Mouse (Mus musculus): ENCODE data around the gene Atg4d. TPM values are rescaled to one million over a fixed set of nuclear protein-coding genes. Genes with fewer than 3 reads are reported as not detected.

Gene Atg4d
- total and polyA plus RNA-seq, 3 experiments: 83.9 to 99.7 TPM; not detected in 1

GRCm38 (mm10) chr9:21320280-21320618 lies 55.2 kb downstream of the Atg4d start:
- DNase-seq (ENCODE audit: low read depth, low spot score): no peak
- Histone ChIP-seq H3K27me3 (ENCODE audit: control insufficient read depth in 1 of 2, insufficient read depth in 2 of 2, low read length in 2 of 2) (no peaks in the 10 kb centered on the region), H3K36me3 (ENCODE audit: control insufficient read depth in 1 of 2, insufficient read depth in 2 of 2, low read length in 2 of 2) (peaks cover 0 to 20% of the 10 kb centered on the region in 2 experiments; a peak in 2 of 4 replicates), H3K9me3 (replicated peaks; ENCODE audit: insufficient read depth, low read length) (no peaks in the 10 kb centered on the region), H3K79me2 (ENCODE audit: control insufficient read depth, insufficient read depth, low read length, poor library complexity) (peaks cover 24% of the 10 kb centered on the region), H3K4me1 (ENCODE audit: control insufficient read depth in 1 of 2, insufficient read depth in 2 of 2, low read length in 2 of 2) (peaks cover 16 to 22% of the 10 kb centered on the region in 2 experiments), H3K9ac (ENCODE audit: control insufficient read depth, low read depth, low read length, poor library complexity, severe bottlenecking) (peak overlapping the region; percentile 47), H3K27ac (ENCODE audit: control insufficient read depth, low read depth, low read length) (no peak overlapping the region), H3K4me3 (ENCODE audit: control insufficient read depth in 1 of 2, insufficient read depth in 1 of 2, low read depth in 2 of 2, low read length in 2 of 2) (peak overlapping the region; percentile 61 to 75)
- TF ChIP-seq RCOR1 (IDR thresholded peaks at IDR 0.05; ENCODE audit: low read depth, low read length) (0 out of 2 replicates have a peak, but pooled peaks have one; percentile 47), MAX (IDR thresholded peaks at IDR 0.05; ENCODE audit: low read length) (peak; percentile 44; the same call in 1 of the 2 replicates), ZMIZ1 (IDR thresholded peaks at IDR 0.05; ENCODE audit: low read depth, low read length) (0 out of 2 replicates have a peak, but pooled peaks have one; percentile 71), ELF1 (IDR thresholded peaks at IDR 0.05; ENCODE audit: low read depth, low read length) (peak; percentile 18; the same call in 1 of the 2 replicates), EP300 (IDR thresholded peaks at IDR 0.05; ENCODE audit: low read depth in 1 of 2, low read length in 2 of 2) (0 out of 4 replicates have a peak, but pooled peaks of 1 of the 2 experiments have one; percentile 24), MEF2A (IDR thresholded peaks at IDR 0.05; ENCODE audit: extremely low read depth, insufficient replicate concordance, low read depth, low read length, poor library complexity, severe bottlenecking) (no peak), POLR2AphosphoS5 (IDR thresholded peaks at IDR 0.05; ENCODE audit: borderline replicate concordance, low read depth, low read length) (no peak), MYB (IDR thresholded peaks at IDR 0.05; ENCODE audit: low read depth, low read length) (no peak), MAFK (IDR thresholded peaks at IDR 0.05; ENCODE audit: borderline replicate concordance, low read depth, low read length) (no peak)

DNA sequence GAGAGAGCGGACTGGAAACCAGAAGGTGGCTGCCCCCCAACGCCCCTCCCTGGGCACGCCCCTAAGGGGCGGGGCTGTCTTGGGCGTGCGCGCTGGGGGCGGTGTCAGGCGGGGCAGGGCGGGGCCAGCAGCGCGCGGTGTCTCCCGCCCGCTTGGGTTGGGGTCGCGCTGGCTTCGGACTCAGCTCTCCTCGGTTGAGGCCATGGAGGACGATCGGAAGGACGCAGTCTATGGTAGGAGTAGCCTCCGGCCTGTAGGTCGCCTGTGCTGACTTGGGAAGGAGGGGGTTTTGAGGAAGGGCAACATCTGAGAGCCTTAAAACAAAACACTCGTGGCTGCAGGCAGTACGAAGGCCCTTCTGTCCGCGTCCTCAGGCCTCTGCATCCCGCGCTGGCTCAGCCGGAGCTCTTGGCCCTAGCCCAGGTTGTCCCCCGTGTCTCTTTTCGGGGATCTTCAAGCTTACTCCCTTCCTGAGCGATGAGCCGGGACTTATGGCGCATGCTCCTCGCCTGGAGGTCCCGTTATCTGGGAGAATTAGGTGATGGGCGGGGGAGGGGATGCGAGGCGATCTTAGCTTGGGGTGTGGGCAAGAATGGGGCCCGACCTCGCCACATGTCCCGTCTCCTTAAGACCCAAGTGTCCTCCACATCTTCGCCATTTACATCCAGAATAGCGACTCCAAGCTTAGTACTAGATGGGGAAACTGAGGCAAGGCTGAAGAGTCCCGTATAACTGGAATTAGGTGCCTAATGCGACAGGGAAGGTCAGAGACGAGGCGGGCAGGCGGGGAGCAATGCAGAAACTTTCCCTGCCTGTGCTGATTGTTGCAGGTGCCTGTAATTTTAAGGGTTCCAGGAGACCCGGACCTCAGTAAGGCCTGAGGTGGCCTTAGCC lies 55.8 kb downstream of the Atg4d start, which contains the start of gene Slc44a2:
Gene Slc44a2, plus strand, starts transcription at position 80 of the 894 bp plus-strand sequence.
- Histone ChIP-seq H3K4me1 (ENCODE audit: control insufficient read depth in 1 of 2, insufficient read depth in 2 of 2, low read length in 2 of 2) (peaks cover 16 to 22% of the 10 kb centered on the region in 2 experiments), H3K27me3 (ENCODE audit: control insufficient read depth in 1 of 2, insufficient read depth in 2 of 2, low read length in 2 of 2) (no peaks in the 10 kb centered on the region), H3K9me3 (replicated peaks; ENCODE audit: insufficient read depth, low read length) (no peaks in the 10 kb centered on the region), H3K79me2 (ENCODE audit: control insufficient read depth, insufficient read depth, low read length, poor library complexity) (peaks cover 24% of the 10 kb centered on the region), H3K36me3 (ENCODE audit: control insufficient read depth in 1 of 2, insufficient read depth in 2 of 2, low read length in 2 of 2) (peaks cover 0 to 20% of the 10 kb centered on the region in 2 experiments; a peak in 2 of 4 replicates), H3K27ac (ENCODE audit: control insufficient read depth, low read depth, low read length) (peak within 1 kb of the TSS; percentile 35), H3K9ac (ENCODE audit: control insufficient read depth, low read depth, low read length, poor library complexity, severe bottlenecking) (peak within 1 kb of the TSS; percentile 62), H3K4me3 (ENCODE audit: control insufficient read depth in 1 of 2, insufficient read depth in 1 of 2, low read depth in 2 of 2, low read length in 2 of 2) (peak within 1 kb of the TSS; percentile 61 to 75)
- peak; percentile 96 for DNase-seq (ENCODE audit: low read depth, low spot score)
- TF ChIP-seq GATA1 (IDR thresholded peaks at IDR 0.05; ENCODE audit: low read depth, low read length) (peak; percentile 69), POLR2AphosphoS5 (IDR thresholded peaks at IDR 0.05; ENCODE audit: borderline replicate concordance, low read depth, low read length) (no peak), NRF1 (IDR thresholded peaks at IDR 0.05; ENCODE audit: insufficient read depth, low read depth, low read length, poor library complexity, severe bottlenecking) (peak; percentile 80), KAT2A (conservative IDR thresholded peaks at IDR 0.05; ENCODE audit: low read depth, low read length) (no peak), GABPA (IDR thresholded peaks at IDR 0.05; ENCODE audit: low read depth, low read length) (no peak), MYC (IDR thresholded peaks at IDR 0.05; ENCODE audit: low read depth, low read length) (no peak), BHLHE40 (IDR thresholded peaks at IDR 0.05; ENCODE audit: borderline replicate concordance, low read depth, low read length) (0 out of 2 replicates have a peak, but pooled peaks have one; percentile 23), MAFK (IDR thresholded peaks at IDR 0.05; ENCODE audit: borderline replicate concordance, low read depth, low read length) (no peak), RCOR1 (IDR thresholded peaks at IDR 0.05; ENCODE audit: low read depth, low read length) (peak; percentile 19; the same call in 1 of the 2 replicates), HCFC1 (IDR thresholded peaks at IDR 0.05; ENCODE audit: low read depth, low read length) (peak; percentile 38), JUND (IDR thresholded peaks at IDR 0.05; ENCODE audit: low read depth, low read length) (no peak), ZMIZ1 (IDR thresholded peaks at IDR 0.05; ENCODE audit: low read depth, low read length) (peak; percentile 57), TCF12 (IDR thresholded peaks at IDR 0.05; ENCODE audit: low read depth, low read length) (peak; percentile 66), ZKSCAN1 (IDR thresholded peaks at IDR 0.05; ENCODE audit: low read depth, low read length) (no peak), CTCF (IDR thresholded peaks at IDR 0.05 in 2 of 3, conservative IDR thresholded peaks at IDR 0.05 in 1 of 3; ENCODE audit: control insufficient read depth in 1 of 3, insufficient read depth in 1 of 3, low read depth in 2 of 3, low read length in 3 of 3, poor library complexity in 1 of 3, severe bottlenecking in 1 of 3) (0 out of 6 replicates have a peak, but pooled peaks of 1 of the 3 experiments have one; percentile 6), RAD21 (IDR thresholded peaks at IDR 0.05; ENCODE audit: low read depth, low read length) (no peak), EP300 (IDR thresholded peaks at IDR 0.05; ENCODE audit: low read depth in 1 of 2, low read length in 2 of 2) (peak in 1 of 2 experiments; percentile 1; a peak in 1 of 4 replicates), UBTF (IDR thresholded peaks at IDR 0.05; ENCODE audit: borderline replicate concordance, insufficient read depth, low read depth, low read length) (peak; percentile 49; the same call in 1 of the 2 replicates), MAX (IDR thresholded peaks at IDR 0.05; ENCODE audit: low read length) (peak; percentile 56), ELF1 (IDR thresholded peaks at IDR 0.05; ENCODE audit: low read depth, low read length) (0 out of 2 replicates have a peak, but pooled peaks have one; percentile 42), E2F4 (IDR thresholded peaks at IDR 0.05; ENCODE audit: borderline replicate concordance, low read depth, low read length) (no peak), CHD2 (IDR thresholded peaks at IDR 0.05; ENCODE audit: low read length) (peak; percentile 51), MEF2A (IDR thresholded peaks at IDR 0.05; ENCODE audit: extremely low read depth, insufficient replicate concordance, low read depth, low read length, poor library complexity, severe bottlenecking) (no peak)
